Mouse (Mus musculus) spleen, adult 2 months (tissue): ENCODE results near the gene Inhbe. TPM values are rescaled to one million over a fixed set of nuclear protein-coding genes. Genes with fewer than 3 reads are reported as not detected.
"Not testable (repeated sequence)": the region's sequence is repeated elsewhere in the genome, so short reads cannot be mapped to it uniquely, and the experiment has no call there.

Experiments
- DNase-seq, 2 experiments: peaks; one replicate each; pipeline versions ENCODE4 v3.0.0 to v3.0.0-alpha.2; 2012 to 2021; ENCODE audit warnings: low spot score in 2 of 2, low read depth in 1 of 2
- H3K27ac ChIP-seq: fragments of 200-500 bp; 2 replicates; pipeline ENCODE4 v1.5.1; 2012; ENCODE audit warnings: low read length, inconsistent platforms; ENCODE audit not compliant: insufficient read depth
- H3K27me3 ChIP-seq: fragments of 200-500 bp; 2 replicates; pipeline ENCODE4 v1.6.1; 2012; ENCODE audit warnings: mild to moderate bottlenecking, moderate library complexity, low read length, inconsistent platforms; ENCODE audit not compliant: control insufficient read depth, insufficient read depth
- H3K36me3 ChIP-seq: fragments of 200-500 bp; 2 replicates; pipeline ENCODE4 v1.6.1; 2012; ENCODE audit warnings: mild to moderate bottlenecking, low read length, inconsistent platforms; ENCODE audit not compliant: control insufficient read depth, insufficient read depth
- H3K4me1 ChIP-seq: fragments of 200-500 bp; 2 replicates; pipeline ENCODE4 v1.6.1; 2011; ENCODE audit warnings: inconsistent platforms; ENCODE audit not compliant: control insufficient read depth, insufficient read depth, insufficient read length
- H3K4me3 ChIP-seq: fragments of 200-500 bp; 2 replicates; pipeline ENCODE4 v1.5.1; 2011; ENCODE audit warnings: mild to moderate bottlenecking, inconsistent platforms; ENCODE audit not compliant: insufficient read depth, insufficient read length; ENCODE audit errors: extremely low read depth
- CTCF ChIP-seq: fragments of 200-500 bp; IDR thresholded peaks from 2 replicates; pipeline ENCODE4 v1.5.1; 2011; ENCODE audit warnings: mild to moderate bottlenecking, inconsistent platforms; ENCODE audit not compliant: insufficient read depth, insufficient read length, insufficient replicate concordance; ENCODE audit errors: extremely low read depth
- POLR2A ChIP-seq: fragments of 200-500 bp; IDR thresholded peaks from 2 replicates; pipeline ENCODE4 v1.6.1; 2011; ENCODE audit warnings: low read depth, low read length, inconsistent platforms
- WGBS: fragments of 180-500 bp; shearing (Covaris S2); methylation state at CpG from one replicate; pipeline ENCODE4 v1.1.7; 2018; 5-methylcytosine and 5-hydroxymethylcytosine counted together
- polyA plus RNA-seq: library from polyadenylated mRNA; depleted of rRNA; stranded (reverse); fragments of >200 nt; gene quantifications from 2 replicates; pipeline ENCODE4 v1.2.3, GENCODE M21; 2012

Gene Inhbe
- polyA plus RNA-seq, 1 experiment: not detected

DNA sequence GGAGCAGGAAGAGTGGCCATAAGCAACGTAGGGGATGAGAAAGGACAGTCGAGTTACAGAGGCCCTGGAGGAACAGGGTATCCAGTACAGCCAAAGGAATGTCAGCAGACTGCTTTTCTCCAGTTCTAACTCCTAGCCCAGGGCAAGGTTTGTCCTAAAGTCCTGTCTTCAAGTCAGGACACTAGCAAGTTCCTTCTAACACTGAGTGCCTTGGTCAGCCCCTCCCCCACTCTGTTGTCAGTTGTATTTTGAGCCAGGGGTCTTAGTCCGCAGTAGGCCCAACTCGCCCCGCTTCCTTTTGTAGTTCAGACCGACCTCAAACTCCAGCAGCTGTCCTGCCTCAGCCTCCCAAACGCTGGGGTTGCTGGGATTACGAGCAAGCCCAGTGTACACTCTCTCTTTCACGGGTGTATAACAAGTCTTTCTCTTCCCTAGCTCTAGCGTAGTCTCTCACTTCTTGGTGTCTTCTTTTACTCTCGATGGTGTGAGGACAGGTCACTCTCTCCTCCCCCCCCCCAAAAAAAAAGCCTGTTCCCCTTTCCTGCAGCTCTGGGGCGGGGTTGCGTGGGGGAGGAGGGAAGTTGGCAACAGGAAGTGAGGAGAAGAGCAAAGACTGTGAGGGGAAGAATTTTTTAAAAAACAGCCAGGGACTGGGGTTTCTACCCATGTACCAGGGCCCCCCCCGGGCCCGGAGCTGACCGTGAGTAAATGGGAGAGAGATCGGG is 30.9 kb downstream of the Inhbe start:
- WGBS: 11% methylated on average over 17 of the region's 17 CpGs
- TF ChIP-seq CTCF: no peak
- no peak for TF ChIP-seq POLR2A

GRCm38 (mm10) chr10:127322669-127323068 is 31.5 kb downstream of the Inhbe start:
- 40% methylated on average over 4 of the region's 4 CpGs for WGBS
- Histone ChIP-seq H3K27ac (peak overlapping the region; percentile 84), H3K36me3 (peaks cover 15% of the 10 kb centered on the region), H3K27me3 (no peaks in the 10 kb centered on the region), H3K4me3 (peak overlapping the region; percentile 60), H3K4me1 (peaks cover 40% of the 10 kb centered on the region)
- no peak for DNase-seq
- TF ChIP-seq CTCF (no peak), POLR2A (no peak)

More for the DNA sequence above, 30.9 kb downstream of the Inhbe start:
- Histone ChIP-seq H3K4me3 (peak overlapping the region; percentile 60), H3K4me1 (peaks cover 40% of the 10 kb centered on the region), H3K36me3 (peaks cover 20% of the 10 kb centered on the region), H3K27me3 (no peaks in the 10 kb centered on the region), H3K27ac (peak overlapping the region; percentile 84)
- peak; percentile 38 to 71 for DNase-seq

DNA sequence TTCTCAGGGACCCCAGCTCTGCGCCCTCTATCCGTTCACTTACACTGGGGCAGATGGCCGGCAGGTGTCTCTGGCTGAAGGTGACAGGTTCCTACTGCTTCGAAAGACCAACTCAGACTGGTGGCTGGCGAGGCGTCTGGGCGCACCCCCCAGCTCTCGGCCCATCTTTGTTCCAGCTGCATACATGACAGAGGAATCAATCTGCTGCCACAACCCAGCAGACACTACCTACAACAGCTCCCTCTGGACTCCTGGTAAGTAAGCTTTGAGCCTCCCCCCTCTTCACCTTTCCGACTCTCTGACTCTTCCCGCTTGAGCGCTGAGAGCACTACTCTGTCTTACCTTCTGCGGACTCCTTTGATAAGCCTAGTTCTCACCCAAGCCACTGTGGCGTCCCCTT is 32.0 kb downstream of the Inhbe start:
- no peak for TF ChIP-seq CTCF
- no peak for TF ChIP-seq POLR2A
- WGBS: 46% methylated on average over 13 of the region's 13 CpGs
- peak overlapping the region; percentile 60 for H3K4me3 ChIP-seq
- H3K4me1 ChIP-seq: peaks cover 40% of the 10 kb centered on the region
- DNase-seq: no peak
- H3K27ac ChIP-seq: peak overlapping the region; percentile 84
- peaks cover 12% of the 10 kb centered on the region for H3K36me3 ChIP-seq
- no peaks in the 10 kb centered on the region for H3K27me3 ChIP-seq

GRCm38 (mm10) chr10:127321621-127322020 is 32.6 kb downstream of the Inhbe start, which contains the start of gene Arhgap9:
Gene Arhgap9, plus strand, starts transcription at chr10:127321964.
- H3K36me3 ChIP-seq: peaks cover 7% of the 10 kb centered on the region
- peak within 1 kb of the TSS; percentile 60 for H3K4me3 ChIP-seq
- DNase-seq: peak; percentile 28 to 50
- peaks cover 40% of the 10 kb centered on the region for H3K4me1 ChIP-seq
- TF ChIP-seq POLR2A (no peak; the same call in 1 of the 2 replicates), CTCF (no peak)
- 24% methylated on average over 3 of the region's 3 CpGs for WGBS
- peak within 1 kb of the TSS; percentile 84 for H3K27ac ChIP-seq
- no peaks in the 10 kb centered on the region for H3K27me3 ChIP-seq

GRCm38 (mm10) chr10:127319969-127320368 is 34.2 kb downstream of the Inhbe start:
- H3K4me1 ChIP-seq: peaks cover 28% of the 10 kb centered on the region; the same call in 1 of the 2 replicates
- no peak overlapping the region for H3K4me3 ChIP-seq

DNA sequence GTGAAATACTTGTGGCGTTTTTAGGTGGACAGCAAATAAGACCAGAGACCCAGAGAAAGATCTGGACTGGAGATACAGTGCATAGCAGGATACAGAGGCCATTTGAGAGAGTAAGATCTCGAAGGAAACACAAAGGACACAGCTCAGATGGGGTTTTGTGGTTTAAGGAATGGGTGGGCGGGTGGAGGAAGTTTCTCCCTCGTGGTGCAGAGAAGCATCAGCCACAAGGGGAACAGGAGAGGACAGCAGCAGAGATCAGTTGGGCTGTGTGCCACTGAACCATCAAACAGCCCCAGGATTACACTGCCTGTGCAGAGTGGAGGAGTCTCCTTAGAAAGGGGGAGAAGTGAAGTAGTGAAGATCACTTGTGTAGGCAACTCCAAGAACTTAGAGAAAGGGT is 36.2 kb downstream of the Inhbe start:
- TF ChIP-seq CTCF (no peak), POLR2A (no peak)
- H3K4me1 ChIP-seq: peaks cover 24% of the 10 kb centered on the region; the same call in 1 of the 2 replicates
- H3K27me3 ChIP-seq: no peaks in the 10 kb centered on the region
- no peak overlapping the region for H3K4me3 ChIP-seq
- no peaks in the 10 kb centered on the region for H3K36me3 ChIP-seq
- WGBS: 21% methylated on average over 4 of the region's 4 CpGs
- H3K27ac ChIP-seq: no peak overlapping the region
- DNase-seq: no peak

More at GRCm38 (mm10) chr10:127319969-127320368, 34.2 kb downstream of the Inhbe start:
- 83% methylated on average over 7 of the region's 7 CpGs for WGBS
- Histone ChIP-seq H3K27me3 (no peaks in the 10 kb centered on the region), H3K36me3 (no peaks in the 10 kb centered on the region), H3K27ac (peak overlapping the region; percentile 25)
- TF ChIP-seq CTCF (no peak), POLR2A (no peak)
- DNase-seq: no peak

GRCm38 (mm10) chr10:127317277-127317676 is 36.9 kb downstream of the Inhbe start:
- no peak overlapping the region for H3K27ac ChIP-seq
- H3K36me3 ChIP-seq: no peaks in the 10 kb centered on the region
- DNase-seq: no peak
- TF ChIP-seq POLR2A (no peak), CTCF (no peak)
- no peaks in the 10 kb centered on the region for H3K27me3 ChIP-seq
- H3K4me1 ChIP-seq: peaks cover 16% of the 10 kb centered on the region; the same call in 1 of the 2 replicates
- WGBS: 81% methylated on average over 2 of the region's 2 CpGs
- H3K4me3 ChIP-seq: no peak overlapping the region

GRCm38 (mm10) chr10:127314950-127315349 is 39.3 kb downstream of the Inhbe start:
- H3K4me3 ChIP-seq, H3K27me3 ChIP-seq, H3K36me3 ChIP-seq, H3K27ac ChIP-seq, H3K4me1 ChIP-seq, DNase-seq: not testable (repeated sequence)
- WGBS: 91% methylated on average over 1 of the region's 1 CpGs

- not testable (repeated sequence) for H3K4me1 ChIP-seq, H3K27ac ChIP-seq, H3K4me3 ChIP-seq, DNase-seq, H3K27me3 ChIP-seq, H3K36me3 ChIP-seq
- 85% methylated on average over 5 of the region's 5 CpGs for WGBS
Observed at GRCm38 (mm10) chr10:127313516-127313915, 40.7 kb downstream of the Inhbe start.
